Mouse (Mus musculus): ENCODE results near the gene Ism2.
"Not testable (repeated sequence)": the region's sequence is repeated elsewhere in the genome, so short reads cannot be mapped to it uniquely, and the experiment has no call there.

DNA sequence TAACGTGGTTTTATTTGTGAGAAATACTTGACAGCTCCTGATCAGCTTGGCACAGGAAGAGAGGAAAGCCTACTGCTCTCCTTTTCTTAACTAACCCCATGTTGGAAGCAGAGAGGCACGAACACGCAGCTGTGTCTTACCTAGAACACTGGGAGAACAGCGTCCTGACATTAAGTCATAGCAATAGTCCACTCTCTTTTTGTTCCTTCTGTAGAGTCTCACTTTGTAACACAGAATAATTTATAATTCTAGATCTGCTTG is 7.0 kb upstream of the Ism2 start:
- TF ChIP-seq POLR2A (IDR thresholded peaks at IDR 0.05; ENCODE audit: low read depth, low read length); CTCF (IDR thresholded peaks at IDR 0.05; ENCODE audit: extremely low read depth, insufficient read depth, insufficient read length, insufficient replicate concordance): not testable (repeated sequence)

Measured in spleen, adult 2 months (tissue).